Mouse (Mus musculus) erythroblast, embryonic 14.5 days (primary cell): Measurements from ENCODE around the gene Rpl7l1.

ENCODE experiments used
- GATA1 ChIP-seq: IDR thresholded peaks from 2 replicates; pipeline ENCODE4 v1.6.1; 2012; ENCODE audit warnings: low read length, inconsistent platforms, mixed read lengths
- TAL1 ChIP-seq: IDR thresholded peaks from 3 replicates; pipeline ENCODE4 v1.6.1; 2012; ENCODE audit warnings: low read length, inconsistent platforms, mixed read lengths

GRCm38 (mm10) chr17:46771025-46771424 lies 11.4 kb downstream of the Rpl7l1 start:
- TF ChIP-seq TAL1 (no peak), GATA1 (no peak)
